Mouse (Mus musculus) CH12.LX (cell line): ENCODE measurements at regions not wholly inside any gene's neighbourhood (a gene's known extent, or its start where the extent isn't known, plus 50 kb on each side); places are given as distances from the start of the nearest gene placed in this dataset.

Source experiments
- BHLHE40 ChIP-seq: IDR thresholded peaks from 2 replicates; pipeline ENCODE4 v1.6.1; 2011; ENCODE audit warnings: mild to moderate bottlenecking, low read depth, low read length, improper control_type of control experiment
- CTCF ChIP-seq, 2 experiments: IDR thresholded peaks in 1 of 2; conservative IDR thresholded peaks in 1 of 2; 2 replicates each; pipeline ENCODE4 v1.5.1; 2011 to 2012; ENCODE audit warnings: low read depth in 2 of 2, low read length in 2 of 2, improper control_type of control experiment in 1 of 2, inconsistent platforms in 1 of 2, mild to moderate bottlenecking in 1 of 2, moderate library complexity in 1 of 2
- E2F4 ChIP-seq: IDR thresholded peaks from 2 replicates; pipeline ENCODE4 v1.6.1; 2011; ENCODE audit warnings: low read depth, low read length, improper control_type of control experiment; ENCODE audit not compliant: insufficient replicate concordance
- EP300 ChIP-seq: IDR thresholded peaks from 2 replicates; pipeline ENCODE4 v1.6.1; 2011; ENCODE audit warnings: low read length, improper control_type of control experiment
- HCFC1 ChIP-seq: IDR thresholded peaks from 2 replicates; pipeline ENCODE4 v1.6.1; 2012; ENCODE audit warnings: low read depth, mild to moderate bottlenecking, inconsistent platforms, low read length, improper control_type of control experiment
- JUN ChIP-seq: IDR thresholded peaks from 2 replicates; pipeline ENCODE4 v1.6.1; 2011; ENCODE audit warnings: low read depth, mild to moderate bottlenecking, low read length, improper control_type of control experiment, moderate library complexity; ENCODE audit not compliant: insufficient read depth
- KAT2A ChIP-seq: IDR thresholded peaks from 2 replicates; pipeline ENCODE4 v1.6.1; 2012; ENCODE audit warnings: low read length, improper control_type of control experiment, inconsistent platforms; ENCODE audit not compliant: insufficient replicate concordance
- MAZ ChIP-seq: IDR thresholded peaks from 2 replicates; pipeline ENCODE4 v1.6.1; 2012; ENCODE audit warnings: low read depth, mild to moderate bottlenecking, inconsistent platforms, low read length, improper control_type of control experiment, moderate library complexity
- PAX5 ChIP-seq: IDR thresholded peaks from 2 replicates; pipeline ENCODE4 v1.6.1; 2012; ENCODE audit warnings: low read length, inconsistent platforms, mixed read lengths
- POLR2A ChIP-seq: IDR thresholded peaks from 2 replicates; pipeline ENCODE4 v1.6.1; 2011; ENCODE audit warnings: low read depth, mild to moderate bottlenecking, improper control_type of control experiment, low read length
- POLR2AphosphoS2 ChIP-seq: IDR thresholded peaks from 2 replicates; pipeline ENCODE4 v1.6.1; 2011; ENCODE audit warnings: low read depth, low read length, improper control_type of control experiment

GRCm38 (mm10) chr10:57047719-57048118 is 438.5 kb upstream of the Hsf2 start:
- TF ChIP-seq EP300 (no peak), HCFC1 (no peak), KAT2A (no peak), CTCF (conservative IDR thresholded peaks at IDR 0.05 in 1 of 2, IDR thresholded peaks at IDR 0.05 in 1 of 2; ENCODE audit: low read depth in 2 of 2, low read length in 2 of 2) (no peak), MAZ (no peak), BHLHE40 (no peak), PAX5 (no peak), POLR2A (no peak), JUN (no peak), POLR2AphosphoS2 (no peak), E2F4 (no peak)
